Mouse (Mus musculus) lung, embryonic 15.5 days (tissue): Measurements from ENCODE around the gene Fgd3. TPM values are rescaled to one million over a fixed set of nuclear protein-coding genes. Genes with fewer than 3 reads are reported as not detected.

Source experiments
- ATAC-seq: fragments of 200-750 bp; cut with Nextera tagmentation; 2 replicates; pipeline ENCODE4 v1.8.0; 2017; ENCODE audit warnings: moderate number of reproducible peaks, borderline replicate concordance; ENCODE audit not compliant: low FRiP score, low TSS enrichment; ENCODE audit errors: extremely low read depth
- H3K27ac ChIP-seq: fragments of 300-500 bp; sonication (generic); 2 replicates; pipeline ENCODE4 v1.5.1; 2015; ENCODE audit warnings: moderate library complexity, mild to moderate bottlenecking, inconsistent platforms
- H3K27me3 ChIP-seq: fragments of 300-500 bp; sonication (generic); 2 replicates; pipeline ENCODE4 v1.6.1; 2015; ENCODE audit warnings: inconsistent platforms
- H3K36me3 ChIP-seq: fragments of 300-500 bp; sonication (generic); 2 replicates; pipeline ENCODE4 v1.6.1; 2015; ENCODE audit warnings: inconsistent platforms
- H3K4me1 ChIP-seq: fragments of 300-500 bp; sonication (generic); 2 replicates; pipeline ENCODE4 v1.6.1; 2015; ENCODE audit warnings: inconsistent platforms
- H3K4me2 ChIP-seq: fragments of 300-500 bp; sonication (generic); 2 replicates; pipeline ENCODE4 v1.6.1; 2015; ENCODE audit warnings: inconsistent platforms, mild to moderate bottlenecking, moderate library complexity
- H3K4me3 ChIP-seq: fragments of 300-500 bp; sonication (generic); 2 replicates; pipeline ENCODE4 v1.5.1; 2015; ENCODE audit warnings: mild to moderate bottlenecking, inconsistent platforms
- H3K9ac ChIP-seq: fragments of 300-500 bp; sonication (generic); 2 replicates; pipeline ENCODE4 v1.6.1; 2015; ENCODE audit warnings: inconsistent platforms
- H3K9me3 ChIP-seq: fragments of 300-500 bp; sonication (generic); 2 replicates; pipeline ENCODE4 v1.6.1; 2016; ENCODE audit warnings: inconsistent platforms
- WGBS: fragments of 180-500 bp; shearing (Covaris S2); methylation state at CpG from one replicate; pipeline ENCODE4 v1.1.7; 2015; 5-methylcytosine and 5-hydroxymethylcytosine counted together
- polyA plus RNA-seq: library from polyadenylated mRNA; unstranded; fragments of >200 nt; fragmentation: Nextera tagmentation; extraction: Ambion mirVana; gene quantifications from 2 replicates; pipeline ENCODE4 v1.2.1, GENCODE M21; 2015

Fgd3 gene
- polyA plus RNA-seq, 1 experiment from 2014 or later: 0.30 TPM

DNA sequence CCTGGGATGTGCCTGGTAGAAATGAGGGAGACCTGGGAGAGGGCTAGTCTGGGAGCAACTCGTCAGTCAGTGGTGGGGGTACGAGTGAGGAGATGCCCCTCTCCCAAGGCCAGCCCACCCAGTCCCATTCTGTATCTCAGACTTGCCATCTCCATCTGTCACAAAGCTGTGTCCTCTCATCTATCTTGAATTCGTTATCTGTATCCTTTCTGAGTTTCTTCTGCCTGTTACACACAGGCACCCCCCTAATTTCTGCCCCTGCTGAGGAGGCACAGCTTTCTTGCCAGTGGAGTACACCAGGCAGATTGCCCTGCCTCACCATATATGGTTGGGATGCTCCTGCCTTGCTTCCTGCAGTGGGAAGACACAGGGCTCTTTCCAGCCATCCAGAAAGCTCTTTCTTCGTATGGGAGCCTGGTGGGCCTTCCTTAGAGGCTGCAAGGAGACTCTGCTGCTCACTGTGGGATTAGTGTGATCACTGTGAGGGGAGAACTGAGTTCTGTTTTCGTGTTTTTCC lies 33.9 kb upstream of the Fgd3 start:
- H3K36me3 ChIP-seq: no peaks in the 10 kb centered on the region
- H3K9ac ChIP-seq: no peak overlapping the region
- 70% methylated on average over 5 of the region's 5 CpGs for WGBS
- no peaks in the 10 kb centered on the region for H3K9me3 ChIP-seq
- ATAC-seq: no peak
- H3K27me3 ChIP-seq: no peaks in the 10 kb centered on the region
- H3K4me1 ChIP-seq: peaks cover 12% of the 10 kb centered on the region
- no peak overlapping the region for H3K4me3 ChIP-seq
- no peak overlapping the region for H3K4me2 ChIP-seq
- no peak overlapping the region for H3K27ac ChIP-seq

- Histone ChIP-seq H3K27me3 (no peaks in the 10 kb centered on the region), H3K4me3 (no peak overlapping the region), H3K4me2 (no peak overlapping the region), H3K9me3 (no peaks in the 10 kb centered on the region), H3K27ac (no peak overlapping the region), H3K36me3 (no peaks in the 10 kb centered on the region), H3K4me1 (peaks cover 12% of the 10 kb centered on the region), H3K9ac (no peak overlapping the region)
- no peak for ATAC-seq
Measured at GRCm38 (mm10) chr13:49353422-49353821, 33.3 kb upstream of the Fgd3 start.

GRCm38 (mm10) chr13:49352581-49353159 lies 32.6 kb upstream of the Fgd3 start:
- Histone ChIP-seq H3K4me1 (peaks cover 12% of the 10 kb centered on the region), H3K27ac (no peak overlapping the region), H3K9me3 (no peaks in the 10 kb centered on the region), H3K27me3 (no peaks in the 10 kb centered on the region), H3K4me2 (no peak overlapping the region), H3K36me3 (no peaks in the 10 kb centered on the region), H3K4me3 (no peak overlapping the region), H3K9ac (no peak overlapping the region)
- peak; percentile 31; the same call in 1 of the 2 replicates for ATAC-seq
- 75% methylated on average over 3 of the region's 3 CpGs for WGBS

DNA sequence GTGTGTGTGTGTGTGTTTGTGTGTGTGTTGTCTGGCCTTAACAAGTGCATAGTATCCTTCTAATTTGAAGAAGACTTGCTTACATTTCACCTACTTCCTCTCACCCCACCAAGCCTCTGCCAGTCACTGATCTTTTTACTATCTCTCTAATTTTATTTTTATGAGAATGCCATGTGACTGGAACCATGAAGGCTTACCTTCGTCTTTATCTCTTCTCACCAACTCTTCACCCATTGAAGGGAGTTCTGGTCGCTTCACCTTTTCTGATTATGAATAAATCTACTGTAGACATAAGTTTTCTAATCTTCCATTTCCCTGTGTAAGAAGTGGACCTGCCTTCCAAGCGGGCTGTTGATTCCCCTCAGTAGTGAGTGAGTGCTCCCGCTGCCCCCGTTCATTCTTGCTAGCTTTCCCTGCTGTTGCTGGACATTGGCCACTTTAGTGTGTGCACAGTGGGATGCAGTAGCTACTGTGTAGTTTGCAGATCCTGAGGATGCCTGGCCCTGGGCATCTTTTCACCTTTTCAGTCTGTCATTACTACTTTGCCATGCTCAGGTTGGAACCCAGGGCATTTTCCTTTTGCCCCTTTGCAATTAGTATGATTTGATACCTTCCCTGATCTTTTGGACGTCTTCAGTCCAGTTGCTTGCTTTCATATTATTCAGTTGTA lies 29.9 kb upstream of the Fgd3 start:
- Histone ChIP-seq H3K9ac (no peak overlapping the region), H3K9me3 (no peaks in the 10 kb centered on the region), H3K4me3 (no peak overlapping the region), H3K4me2 (no peak overlapping the region), H3K27ac (no peak overlapping the region), H3K36me3 (no peaks in the 10 kb centered on the region), H3K27me3 (no peaks in the 10 kb centered on the region), H3K4me1 (peaks cover 21% of the 10 kb centered on the region)
- 92% methylated on average over 6 of the region's 6 CpGs for WGBS
- ATAC-seq: no peak

- no peaks in the 10 kb centered on the region for H3K36me3 ChIP-seq
- H3K4me1 ChIP-seq: peaks cover 27% of the 10 kb centered on the region
- H3K27ac ChIP-seq: no peak overlapping the region
- no peak for ATAC-seq
- no peak overlapping the region for H3K9ac ChIP-seq
- no peak overlapping the region for H3K4me2 ChIP-seq
- no peak overlapping the region for H3K4me3 ChIP-seq
- WGBS: 87% methylated on average over 4 of the region's 4 CpGs
- no peaks in the 10 kb centered on the region for H3K9me3 ChIP-seq
- no peaks in the 10 kb centered on the region for H3K27me3 ChIP-seq
Measured at GRCm38 (mm10) chr13:49349335-49349734, 29.2 kb upstream of the Fgd3 start.

- WGBS: 60% methylated on average over 2 of the region's 2 CpGs
- Histone ChIP-seq H3K27me3 (no peaks in the 10 kb centered on the region), H3K9ac (no peak overlapping the region), H3K9me3 (no peaks in the 10 kb centered on the region), H3K4me2 (no peak overlapping the region), H3K4me3 (no peak overlapping the region), H3K36me3 (no peaks in the 10 kb centered on the region), H3K4me1 (peaks cover 35% of the 10 kb centered on the region), H3K27ac (no peak overlapping the region)
- ATAC-seq: no peak
Measured at GRCm38 (mm10) chr13:49348522-49348921, 28.4 kb upstream of the Fgd3 start.

- 63% methylated on average over 2 of the region's 2 CpGs for WGBS
- Histone ChIP-seq H3K27me3 (no peaks in the 10 kb centered on the region), H3K4me1 (peaks cover 39% of the 10 kb centered on the region), H3K9ac (no peak overlapping the region), H3K27ac (no peak overlapping the region), H3K4me2 (no peak overlapping the region), H3K4me3 (no peak overlapping the region), H3K9me3 (no peaks in the 10 kb centered on the region), H3K36me3 (no peaks in the 10 kb centered on the region)
- ATAC-seq: no peak
Measured at GRCm38 (mm10) chr13:49345476-49345875, 25.4 kb upstream of the Fgd3 start.

DNA sequence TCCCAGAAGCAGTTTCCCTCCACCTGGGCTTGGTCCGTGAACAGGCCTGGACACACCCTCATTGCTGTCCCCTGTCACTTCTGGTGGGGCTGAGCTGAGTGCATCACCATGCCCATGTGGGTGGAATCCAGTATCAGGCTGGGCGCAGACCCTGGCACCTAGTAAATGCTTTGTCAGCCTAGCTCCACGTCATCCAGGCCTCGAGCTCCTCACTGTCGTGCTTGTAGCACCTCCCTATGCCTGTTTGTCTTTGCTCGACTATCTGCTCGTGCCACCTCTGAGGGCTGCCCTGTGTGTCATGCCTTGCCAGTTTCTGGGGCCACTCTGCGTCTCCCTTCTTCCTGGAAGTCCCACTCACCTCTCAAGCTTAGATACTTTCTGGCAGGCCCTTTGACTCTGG lies 24.5 kb upstream of the Fgd3 start:
- no peak overlapping the region for H3K27ac ChIP-seq

GRCm38 (mm10) chr13:49342723-49343100 lies 22.6 kb upstream of the Fgd3 start:
- Histone ChIP-seq H3K4me1 (peaks cover 42% of the 10 kb centered on the region), H3K36me3 (no peaks in the 10 kb centered on the region), H3K27me3 (no peaks in the 10 kb centered on the region), H3K4me2 (peak overlapping the region; percentile 77), H3K4me3 (peak overlapping the region; percentile 82), H3K27ac (no peak overlapping the region), H3K9me3 (no peaks in the 10 kb centered on the region), H3K9ac (peak overlapping the region; percentile 84)
- no peak for ATAC-seq

More for the DNA sequence above, 24.5 kb upstream of the Fgd3 start:
- H3K27me3 ChIP-seq: no peaks in the 10 kb centered on the region
- peaks cover 42% of the 10 kb centered on the region for H3K4me1 ChIP-seq
- H3K9ac ChIP-seq: no peak overlapping the region
- H3K4me3 ChIP-seq: no peak overlapping the region
- H3K4me2 ChIP-seq: no peak overlapping the region
- H3K36me3 ChIP-seq: no peaks in the 10 kb centered on the region
- H3K9me3 ChIP-seq: no peaks in the 10 kb centered on the region
- 68% methylated on average over 8 of the region's 8 CpGs for WGBS
- no peak for ATAC-seq

DNA sequence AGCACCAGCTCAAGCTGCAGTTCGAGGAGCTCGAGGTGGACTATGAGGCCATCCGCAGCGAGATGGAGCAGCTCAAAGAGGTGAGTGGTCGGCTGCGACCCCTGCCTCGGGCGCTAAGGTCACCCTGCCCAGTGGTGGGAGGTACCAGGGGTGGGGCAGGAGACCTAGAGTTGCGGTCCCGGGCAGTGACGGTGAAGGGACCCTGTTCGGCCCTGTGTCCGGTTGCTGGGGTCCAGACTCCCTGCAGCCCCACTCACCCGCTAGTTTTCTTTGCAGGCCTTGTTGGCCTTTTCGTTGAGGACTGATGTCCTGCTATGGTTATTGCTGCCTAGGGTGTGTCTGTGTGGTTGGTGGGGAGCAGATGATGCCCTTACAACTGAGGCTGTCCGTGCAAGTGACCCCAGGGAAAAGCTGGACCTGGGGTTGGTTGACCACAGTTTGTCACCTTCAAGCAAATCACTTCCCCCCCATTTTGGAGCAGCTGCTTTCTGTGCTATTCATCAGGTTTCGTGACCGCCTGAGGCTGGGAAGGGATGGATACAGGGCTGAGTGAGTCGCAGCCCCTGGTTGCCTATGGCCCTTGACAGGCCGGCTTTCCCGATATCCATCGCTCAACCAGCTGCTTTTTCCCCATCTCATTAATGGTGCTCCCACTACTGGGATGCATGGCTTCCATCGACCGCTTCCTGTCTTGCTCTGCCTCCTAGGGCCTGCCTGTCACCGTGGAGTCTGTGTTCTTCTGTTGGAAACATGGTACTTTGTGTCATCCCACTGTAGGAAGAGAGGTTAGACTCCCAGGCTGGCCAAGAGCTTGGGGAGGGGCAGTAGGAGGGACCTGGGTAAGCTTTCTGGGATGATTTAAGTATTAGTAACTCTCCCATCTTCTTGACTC lies 22.0 kb upstream of the Fgd3 start:
- H3K36me3 ChIP-seq: no peaks in the 10 kb centered on the region
- WGBS: 7% methylated on average over 25 of the region's 25 CpGs
- peak overlapping the region; percentile 84 for H3K9ac ChIP-seq
- H3K27ac ChIP-seq: peak overlapping the region; percentile 80
- ATAC-seq: peak; percentile 21
- H3K27me3 ChIP-seq: no peaks in the 10 kb centered on the region
- no peaks in the 10 kb centered on the region for H3K9me3 ChIP-seq
- H3K4me1 ChIP-seq: peaks cover 42% of the 10 kb centered on the region
- H3K4me3 ChIP-seq: peak overlapping the region; percentile 82
- peak overlapping the region; percentile 77 for H3K4me2 ChIP-seq

DNA sequence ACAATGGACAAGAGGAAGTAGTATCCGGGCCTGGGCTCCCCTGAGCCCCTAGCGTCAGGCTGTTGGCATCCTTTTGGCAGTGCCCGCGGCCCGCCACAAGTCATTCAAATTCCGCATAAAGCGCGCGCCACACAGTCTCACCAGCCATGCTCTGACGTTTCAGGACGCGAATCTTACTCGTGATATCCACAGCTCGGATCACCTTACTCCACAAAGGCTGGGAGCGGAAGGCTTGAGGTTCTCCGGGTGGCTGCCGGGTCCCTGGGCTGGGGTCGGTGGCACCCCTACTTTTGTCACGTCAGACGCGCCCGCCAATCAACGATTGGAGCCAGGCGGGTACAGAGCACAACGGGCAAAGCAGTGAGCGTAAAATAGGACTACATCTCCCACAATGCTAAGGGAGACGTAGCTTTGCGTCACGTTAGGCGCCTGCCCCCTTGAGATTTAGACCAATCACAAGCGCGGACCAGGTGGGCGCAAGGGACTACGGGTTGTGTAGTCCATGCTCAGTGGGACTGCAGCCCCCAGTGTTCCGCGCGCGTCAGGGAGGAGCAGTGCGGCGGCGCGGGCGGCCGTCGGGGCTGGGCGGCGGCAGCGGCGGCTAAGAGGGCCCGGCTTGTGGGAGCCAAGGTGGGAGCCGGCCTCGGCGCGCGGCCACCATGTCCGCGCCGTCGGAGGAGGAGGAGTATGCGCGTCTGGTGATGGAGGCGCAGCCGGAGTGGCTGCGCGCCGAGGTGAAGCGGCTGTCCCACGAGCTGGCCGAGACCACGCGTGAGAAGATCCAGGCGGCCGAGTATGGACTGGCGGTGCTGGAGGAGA lies 21.1 kb upstream of the Fgd3 start, which contains the start of gene Bicd2:
Bicd2 (plus strand) TSS at position 574 of the 819 bp plus-strand sequence.
- WGBS: under 1% methylated on average over 74 of the region's 74 CpGs
- ATAC-seq: peak; percentile 99
- Histone ChIP-seq H3K27me3 (no peaks in the 10 kb centered on the region), H3K36me3 (no peaks in the 10 kb centered on the region), H3K9ac (peak within 1 kb of the TSS; percentile 84), H3K9me3 (no peaks in the 10 kb centered on the region), H3K4me1 (peaks cover 42% of the 10 kb centered on the region), H3K27ac (peak within 1 kb of the TSS; percentile 80), H3K4me3 (peak within 1 kb of the TSS; percentile 82), H3K4me2 (peak within 1 kb of the TSS; percentile 77)
